Mouse (Mus musculus): Measurements from ENCODE around the gene Gm49358.

The Gm49358 gene

DNA sequence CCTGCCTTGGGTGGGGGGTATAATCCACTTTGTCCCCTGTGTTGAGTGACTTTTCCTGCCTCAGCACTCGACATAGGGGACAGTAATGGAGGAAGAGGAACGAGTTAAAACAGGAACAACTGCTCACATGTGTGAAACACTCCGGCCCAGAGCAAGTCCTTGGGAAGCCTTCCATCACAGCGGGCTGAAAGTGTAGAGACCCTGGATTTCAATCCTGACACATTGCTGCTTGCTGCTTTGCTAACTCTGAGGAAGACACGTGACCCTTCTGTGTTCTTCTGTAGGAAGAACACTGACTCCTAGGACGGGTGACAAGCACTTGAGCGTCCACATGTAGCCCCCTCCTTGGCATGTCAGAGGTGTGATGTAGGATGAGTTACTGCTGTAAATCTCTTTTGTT is 51.4 kb downstream of the Gm49358 start:
- DNase-seq = no peak

DNA sequence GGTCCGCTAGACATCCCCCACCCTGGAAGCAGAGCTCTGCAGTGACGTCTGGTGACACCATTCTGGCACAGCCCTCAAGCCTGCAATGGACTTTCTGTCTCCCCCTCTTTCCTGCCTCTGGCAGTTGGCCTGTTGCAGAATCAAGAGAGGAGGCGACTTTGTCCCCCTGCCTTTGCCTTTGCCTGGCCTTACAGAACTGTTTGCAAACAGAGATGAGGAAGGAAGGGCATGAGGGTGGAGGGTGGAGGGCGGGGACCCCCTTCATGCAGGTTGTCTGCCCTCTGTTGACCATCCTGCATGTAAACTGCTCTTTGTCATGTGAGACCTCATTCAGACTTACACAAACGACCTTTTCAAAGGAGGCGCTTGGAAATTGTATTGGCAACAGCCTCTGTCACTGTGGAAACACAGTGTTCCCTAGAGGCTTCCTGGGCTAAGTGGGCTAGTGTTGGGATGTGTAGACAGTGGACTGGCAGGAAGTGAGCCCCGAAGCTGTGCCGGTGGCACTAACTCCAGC is 55.9 kb downstream of the Gm49358 start:
- no peak for DNase-seq

GRCm38 (mm10) chr10:86821014-86821413 is 57.2 kb downstream of the Gm49358 start:
- no peak for DNase-seq

GRCm38 (mm10) chr10:86824093-86824492 is 60.3 kb downstream of the Gm49358 start:
- DNase-seq = no peak

GRCm38 (mm10) chr10:86824871-86825270 is 61.1 kb downstream of the Gm49358 start:
- DNase-seq = no peak

DNA sequence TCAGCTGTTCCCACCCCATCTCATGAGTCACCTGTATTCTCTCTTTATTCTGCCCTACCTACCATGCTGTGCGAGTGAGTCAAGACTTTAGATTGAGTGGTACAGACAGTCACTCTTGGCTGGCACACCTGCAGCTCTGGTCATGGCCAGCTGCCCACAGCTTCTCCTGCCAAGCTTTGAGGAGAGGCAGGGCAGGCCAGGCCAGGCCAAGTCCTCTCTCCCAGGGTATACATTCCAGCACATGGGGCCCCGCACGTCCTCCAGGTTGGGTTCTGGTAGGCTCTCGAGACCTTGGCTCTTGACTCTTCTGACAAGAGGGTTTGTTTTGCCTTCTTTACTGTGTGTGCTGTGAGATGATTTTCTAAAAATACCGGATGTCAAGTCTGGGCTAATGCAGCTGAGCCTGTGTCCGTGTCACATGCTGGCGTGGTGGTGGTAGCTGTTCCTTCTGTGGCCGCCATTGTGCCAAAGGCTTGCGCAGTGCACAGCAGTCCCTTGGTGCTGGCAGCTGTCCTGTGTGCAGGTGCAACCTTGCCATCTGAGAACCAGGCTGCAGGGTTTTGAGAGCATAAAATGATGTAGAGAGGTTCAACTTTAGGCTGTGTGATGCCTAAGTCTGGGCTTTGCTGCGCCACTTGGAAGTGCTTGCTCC is 62.2 kb downstream of the Gm49358 start:
- no peak for DNase-seq

GRCm38 (mm10) chr10:86826929-86827328 is 63.2 kb downstream of the Gm49358 start:
- DNase-seq = no peak

- no peak for DNase-seq
Measured at GRCm38 (mm10) chr10:86828221-86829135, 64.7 kb downstream of the Gm49358 start.

GRCm38 (mm10) chr10:86829515-86829914 is 65.7 kb downstream of the Gm49358 start:
- no peak for DNase-seq

DNA sequence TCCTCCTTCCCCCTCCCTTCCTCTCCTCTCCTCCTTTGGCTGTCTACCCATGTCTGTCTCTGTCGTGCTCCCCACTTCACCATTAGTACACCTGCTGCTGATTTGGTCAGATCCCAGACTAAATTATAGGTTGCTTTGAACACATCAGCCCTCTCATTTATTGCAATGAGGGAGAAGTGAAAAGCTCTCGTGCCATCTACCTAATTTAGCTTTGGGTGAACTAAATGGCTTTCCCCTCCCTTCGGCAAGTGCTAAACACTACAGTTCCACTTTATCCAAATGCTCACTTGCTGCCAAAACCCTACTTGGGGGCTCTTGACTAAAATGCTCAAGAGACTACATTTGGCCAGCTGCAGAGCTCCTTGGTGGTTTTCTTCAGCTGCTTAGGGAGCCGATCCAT is 73.0 kb downstream of the Gm49358 start:
- DNase-seq = no peak

GRCm38 (mm10) chr10:86838827-86839226 is 75.1 kb downstream of the Gm49358 start:
- DNase-seq = no peak

DNA sequence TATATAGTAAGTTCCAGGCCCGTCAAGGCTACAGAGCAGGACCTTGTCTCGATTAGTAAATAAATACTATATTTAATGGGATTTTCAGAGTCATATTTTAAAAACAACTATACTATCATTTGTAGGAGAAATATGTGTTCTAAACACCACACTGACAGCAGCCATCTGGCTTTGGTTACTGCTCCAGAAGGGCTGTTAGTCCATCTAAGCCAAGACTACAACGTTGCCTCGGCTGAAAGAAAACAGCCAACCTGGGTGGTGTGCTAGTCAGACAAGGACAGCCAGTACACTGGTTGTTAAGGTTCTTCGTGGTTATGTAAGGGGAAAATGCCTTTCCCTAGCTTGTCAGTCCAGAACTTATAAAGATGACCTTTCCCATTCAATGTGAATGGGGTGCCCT is 78.9 kb downstream of the Gm49358 start:
- DNase-seq = no peak

DNA sequence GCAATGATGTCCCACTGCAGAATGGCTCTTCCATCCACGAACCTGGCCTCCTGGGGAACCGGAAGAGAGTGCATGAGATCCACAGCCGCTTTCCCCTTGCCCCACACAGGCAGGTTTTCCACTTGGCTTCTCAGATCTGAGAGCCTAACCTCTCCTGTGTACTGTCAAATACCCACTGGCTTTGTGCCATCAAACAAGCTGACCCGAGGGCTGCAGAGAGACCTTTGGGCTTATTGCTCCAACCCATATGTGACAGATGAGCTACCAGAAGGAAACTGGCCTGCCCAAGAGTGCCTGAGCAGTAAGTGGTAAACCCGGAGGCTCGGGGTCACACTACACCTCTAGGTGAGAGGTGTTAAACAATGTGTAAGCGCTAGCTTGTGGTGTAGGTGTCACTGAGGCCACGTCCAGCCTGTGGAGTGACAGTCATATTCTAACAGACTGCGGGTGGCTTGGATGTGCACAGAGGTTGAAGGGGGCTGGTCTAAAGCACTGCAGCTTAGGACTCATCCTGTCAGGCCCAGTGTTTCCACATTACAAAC is 83.2 kb downstream of the Gm49358 start:
- DNase-seq = no peak

- DNase-seq = no peak
Measured at GRCm38 (mm10) chr10:86849087-86849486, 85.3 kb downstream of the Gm49358 start.

- DNase-seq = no peak
Measured at GRCm38 (mm10) chr10:86849508-86849907, 85.7 kb downstream of the Gm49358 start.

GRCm38 (mm10) chr10:86852160-86852559 is 88.4 kb downstream of the Gm49358 start:
- no peak for DNase-seq

DNA sequence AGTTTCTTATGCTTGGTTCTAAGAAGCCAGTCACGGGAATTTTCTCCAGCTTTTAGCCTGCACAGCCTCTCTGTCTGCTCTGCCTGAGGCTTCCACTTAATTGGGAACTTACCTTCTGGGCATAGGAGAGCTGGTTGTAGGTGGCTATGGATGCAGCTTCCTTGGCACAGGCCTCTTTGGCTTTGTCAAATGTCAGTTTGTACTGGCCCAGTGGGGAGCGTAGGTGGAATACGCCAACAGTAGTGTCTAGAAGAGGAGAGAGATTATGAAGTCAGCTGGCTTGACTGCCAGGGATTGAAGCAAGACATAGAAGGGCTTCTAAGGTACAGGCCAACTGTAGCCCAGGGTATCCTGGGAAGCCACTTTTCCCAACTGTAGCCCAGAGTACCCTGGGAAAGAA is 89.7 kb downstream of the Gm49358 start:
- DNase-seq = no peak

DNA sequence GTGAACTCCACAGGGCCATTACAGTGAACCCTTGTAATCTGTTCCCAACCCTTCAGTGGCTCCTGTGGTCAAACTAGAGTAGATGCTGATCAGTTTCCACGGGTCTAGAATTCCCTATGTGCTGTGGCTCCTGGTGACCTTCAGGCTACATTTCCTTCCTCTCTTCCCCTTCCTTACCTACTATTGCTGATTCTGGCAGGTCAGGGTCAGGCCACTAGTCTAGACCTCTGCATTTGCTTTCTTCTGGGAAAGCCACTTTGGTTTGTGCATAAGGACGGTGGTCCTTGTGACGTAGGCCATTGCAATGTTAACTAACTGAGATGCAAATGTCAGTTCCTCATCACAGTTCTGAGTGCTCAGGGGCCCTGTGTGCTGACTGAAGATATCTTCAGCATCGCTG is 96.6 kb downstream of the Gm49358 start:
- DNase-seq = no peak

- no peak for DNase-seq
Measured at GRCm38 (mm10) chr10:86862496-86862895, 98.7 kb downstream of the Gm49358 start.

- DNase-seq = no peak
Measured at GRCm38 (mm10) chr10:86863429-86863828, 99.7 kb downstream of the Gm49358 start.

DNA sequence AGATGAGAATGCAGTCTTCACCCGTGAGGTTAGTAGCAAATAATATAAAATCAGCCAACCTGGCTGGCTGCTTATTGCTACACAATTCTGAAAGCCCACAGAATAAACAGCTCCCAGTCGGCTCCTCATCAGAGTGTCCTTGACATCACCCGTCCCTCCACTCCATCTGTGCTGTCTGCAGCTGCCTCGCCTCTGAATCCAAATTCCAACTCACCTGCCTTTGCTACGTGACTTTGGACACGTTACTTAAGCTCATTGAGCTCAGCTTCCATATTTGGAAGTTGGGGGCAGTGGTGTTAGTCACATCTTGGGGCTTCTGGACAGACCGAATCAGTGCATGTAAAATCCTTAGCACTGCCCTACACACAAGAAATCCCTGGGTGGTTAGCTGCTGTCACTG is 108.3 kb downstream of the Gm49358 start:
- DNase-seq = no peak

- no peak for DNase-seq
Measured at GRCm38 (mm10) chr10:86872591-86872990, 108.8 kb downstream of the Gm49358 start.

DNA sequence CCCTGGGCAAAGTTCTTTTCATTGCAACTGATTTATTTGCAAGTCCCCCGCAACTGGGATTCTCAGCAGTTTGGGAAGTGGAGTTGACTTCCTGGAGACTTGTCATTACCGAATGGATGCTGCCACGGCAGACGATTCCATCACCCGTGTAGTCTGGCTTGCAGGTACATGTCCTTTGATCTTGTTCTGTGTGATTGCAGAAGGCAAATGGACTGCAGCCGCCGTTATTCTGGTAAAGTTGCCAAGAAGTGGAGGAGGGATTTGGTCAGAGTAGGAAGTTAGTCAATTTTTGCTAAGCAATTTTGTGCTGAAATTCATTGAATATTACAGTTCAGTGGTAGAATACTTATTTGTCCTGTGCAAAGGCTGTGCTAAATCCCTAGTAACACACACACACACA is 114.9 kb downstream of the Gm49358 start:
- no peak for DNase-seq
